Mouse (Mus musculus) hindbrain, embryonic 16.5 days (tissue): ENCODE measurements around the gene Cars2. TPM values are rescaled to one million over a fixed set of nuclear protein-coding genes. Genes with fewer than 3 reads are reported as not detected.

ENCODE experiments used
- ATAC-seq: fragments of 200-750 bp; cut with Nextera tagmentation; 2 replicates; pipeline ENCODE4 v1.8.0; 2017; ENCODE audit warnings: moderate TSS enrichment, moderate library complexity
- H3K27ac ChIP-seq: fragments of 300-500 bp; sonication (generic); 2 replicates; pipeline ENCODE4 v1.5.1; 2014; ENCODE audit warnings: low read depth, mild to moderate bottlenecking, control low read depth, low read length, moderate library complexity
- H3K27me3 ChIP-seq: fragments of 300-500 bp; sonication (generic); replicated peaks from 2 replicates; pipeline ENCODE4 v1.6.1; 2014; ENCODE audit warnings: low read length; ENCODE audit not compliant: control insufficient read depth, insufficient read depth
- H3K36me3 ChIP-seq: fragments of 300-500 bp; sonication (generic); 2 replicates; pipeline ENCODE4 v1.6.1; 2014; ENCODE audit warnings: mild to moderate bottlenecking, low read length, moderate library complexity, mixed read lengths; ENCODE audit not compliant: control insufficient read depth, insufficient read depth
- H3K4me1 ChIP-seq: fragments of 300-500 bp; sonication (generic); 2 replicates; pipeline ENCODE4 v1.6.1; 2014; ENCODE audit warnings: low read depth, low read length; ENCODE audit not compliant: control insufficient read depth, insufficient read depth
- H3K4me2 ChIP-seq: fragments of 300-500 bp; sonication (generic); 2 replicates; pipeline ENCODE4 v1.6.1; 2014; ENCODE audit warnings: mild to moderate bottlenecking, low read length, control low read depth, moderate library complexity
- H3K4me3 ChIP-seq: fragments of 300-500 bp; sonication (generic); 2 replicates; pipeline ENCODE4 v1.5.1; 2014; ENCODE audit warnings: mild to moderate bottlenecking, low read length, control low read depth, moderate library complexity
- H3K9ac ChIP-seq: fragments of 300-500 bp; sonication (generic); 2 replicates; pipeline ENCODE4 v1.6.1; 2014; ENCODE audit warnings: low read depth, mild to moderate bottlenecking, control low read depth, low read length, moderate library complexity
- H3K9me3 ChIP-seq: fragments of 300-500 bp; sonication (generic); 2 replicates; pipeline ENCODE4 v1.6.1; 2014; ENCODE audit warnings: mild to moderate bottlenecking, low read length, moderate library complexity; ENCODE audit not compliant: control insufficient read depth
- WGBS: fragments of 180-500 bp; shearing (Covaris S2); extraction: QIAGEN DNeasy Blood & Tissue Kit; methylation state at CpG from one replicate; pipeline ENCODE4 v1.1.7; 2014; 5-methylcytosine and 5-hydroxymethylcytosine counted together
- polyA plus RNA-seq: library from polyadenylated mRNA; unstranded; fragments of >200 nt; fragmentation: Nextera tagmentation; extraction: Ambion mirVana; gene quantifications from 2 replicates; pipeline ENCODE4 v1.2.1, GENCODE M21; 2015

Cars2 gene
- 25.2 and 25.5 TPM in 2 replicates for polyA plus RNA-seq

DNA sequence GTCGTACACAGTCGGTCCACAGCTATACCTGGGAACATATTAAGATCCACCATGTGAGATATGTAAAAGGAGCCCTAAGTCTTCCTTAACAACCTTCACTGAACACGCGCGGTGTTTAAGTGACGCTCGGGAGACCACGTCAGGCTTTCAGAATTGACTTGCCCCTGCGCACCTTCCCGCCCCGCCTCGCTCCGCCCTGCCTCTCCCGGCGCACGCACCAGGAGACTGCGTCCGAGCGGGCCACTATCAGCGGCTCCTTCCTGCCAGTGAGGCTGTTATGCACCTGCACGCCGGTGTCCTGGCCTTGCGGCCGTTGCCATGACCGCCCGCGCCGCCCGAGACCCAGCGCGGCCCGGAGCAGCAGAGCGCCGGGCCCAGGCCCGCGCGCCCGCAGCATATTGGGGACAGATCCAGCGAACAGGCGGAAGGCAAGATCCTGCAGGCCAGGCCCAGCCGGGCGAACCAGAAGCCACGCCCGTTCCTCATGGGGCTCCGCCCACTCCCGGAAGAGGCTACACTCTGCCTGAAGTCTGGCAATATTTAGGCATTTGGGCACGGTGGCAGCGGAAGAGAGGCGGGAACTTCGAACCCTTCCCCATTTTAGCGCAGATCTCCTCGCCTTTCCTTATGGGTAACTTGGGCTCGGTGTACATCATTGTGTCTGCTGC is at the start of gene Cars2:
TSS of gene Cars2 (minus strand) at position 503 of the 668 bp plus-strand sequence.
- under 1% methylated on average over 53 of the region's 53 CpGs for WGBS
- Histone ChIP-seq H3K27ac (peak within 1 kb of the TSS; percentile 73), H3K9me3 (no peaks in the 10 kb centered on the region)

DNA sequence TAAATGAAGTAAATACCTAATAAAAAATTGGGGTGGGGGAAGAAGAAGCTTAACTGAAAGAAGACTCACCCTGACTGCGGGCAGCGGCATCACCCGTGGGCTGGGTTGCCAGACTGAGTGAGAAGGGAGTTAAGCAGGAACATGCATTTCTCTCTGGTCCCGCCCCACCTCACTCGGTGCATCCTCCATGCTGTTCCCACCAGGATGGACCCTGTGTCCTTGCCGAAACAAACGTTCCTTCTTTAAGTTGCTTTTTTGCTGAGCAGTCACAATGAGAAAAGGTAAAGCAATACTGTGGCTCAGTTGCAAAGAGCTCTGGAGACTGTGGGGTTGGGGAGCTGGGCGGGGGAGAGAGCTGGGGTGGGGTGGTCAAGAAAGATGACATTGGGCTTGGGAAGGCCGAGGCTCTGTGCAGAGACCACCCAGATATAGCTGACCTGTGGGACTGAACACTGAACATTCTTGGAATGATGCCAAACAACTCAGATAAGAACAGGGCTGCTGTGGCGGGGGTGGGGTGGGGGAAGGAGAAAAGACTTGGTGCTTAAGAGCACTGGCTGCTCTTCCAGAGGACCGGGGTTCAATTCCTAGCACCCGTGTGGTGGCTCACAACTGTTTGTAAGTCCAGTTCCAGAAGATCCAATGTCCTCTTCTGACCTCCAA is 42.8 kb upstream of the Cars2 start:
- Histone ChIP-seq H3K9me3 (no peaks in the 10 kb centered on the region), H3K27me3 (no peaks in the 10 kb centered on the region), H3K9ac (no peak overlapping the region), H3K36me3 (no peaks in the 10 kb centered on the region), H3K4me2 (no peak overlapping the region), H3K27ac (no peak overlapping the region), H3K4me1 (no peaks in the 10 kb centered on the region), H3K4me3 (no peak overlapping the region)
- 74% methylated on average over 12 of the region's 12 CpGs for WGBS
- no peak for ATAC-seq

More for the DNA sequence above, at the start of gene Cars2:
- ATAC-seq, result peak; percentile 67
- Histone ChIP-seq H3K9ac (peak within 1 kb of the TSS; percentile 74), H3K36me3 (no peaks in the 10 kb centered on the region), H3K27me3 (no peaks in the 10 kb centered on the region), H3K4me1 (peaks cover 20% of the 10 kb centered on the region), H3K4me2 (peak within 1 kb of the TSS; percentile 56), H3K4me3 (peak within 1 kb of the TSS; percentile 52)

DNA sequence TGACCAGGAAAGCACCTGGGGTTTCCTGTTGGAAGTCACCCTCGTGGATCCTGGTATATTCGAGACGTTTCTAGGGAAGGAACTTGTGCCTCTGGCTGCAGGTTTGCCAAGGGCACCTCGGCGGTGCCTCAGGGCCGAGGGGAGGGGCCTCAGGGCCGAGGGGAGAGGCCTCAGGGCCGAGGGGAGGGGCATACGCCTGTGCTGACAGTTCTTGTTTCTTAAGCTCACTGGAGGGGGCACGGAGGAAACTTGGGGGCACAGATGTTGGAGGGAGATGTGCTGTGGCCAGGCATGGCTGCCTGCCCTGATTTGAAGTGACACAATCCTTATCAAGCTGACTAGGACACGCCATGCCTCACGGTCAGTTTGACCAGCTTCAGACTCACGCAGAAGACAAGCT is 41.7 kb upstream of the Cars2 start:
- Histone ChIP-seq H3K4me1 (no peaks in the 10 kb centered on the region), H3K4me3 (no peak overlapping the region), H3K27ac (no peak overlapping the region), H3K27me3 (no peaks in the 10 kb centered on the region), H3K9me3 (no peaks in the 10 kb centered on the region), H3K4me2 (no peak overlapping the region), H3K9ac (no peak overlapping the region), H3K36me3 (no peaks in the 10 kb centered on the region)
- ATAC-seq, result no peak
- WGBS, result 51% methylated on average over 13 of the region's 13 CpGs

DNA sequence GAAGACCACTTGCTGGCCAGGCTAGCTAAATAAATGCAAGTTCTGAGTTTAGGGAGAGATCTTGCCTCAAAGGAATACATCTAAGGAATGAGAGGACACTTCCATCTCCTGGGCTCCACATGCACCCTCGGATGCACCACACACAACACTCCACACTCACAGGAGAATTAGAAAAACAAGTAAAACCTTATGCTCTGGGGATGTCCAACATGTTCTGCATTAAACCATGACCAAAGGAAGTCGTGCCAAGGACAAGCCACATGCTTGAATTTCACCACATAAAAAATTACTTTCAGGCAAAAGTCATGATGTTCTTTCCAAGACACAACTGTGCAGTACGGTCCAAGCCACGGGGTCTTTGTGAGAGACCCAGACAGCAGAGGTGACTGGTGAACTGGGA is 41.3 kb upstream of the Cars2 start:
- no peak for ATAC-seq
- no peak overlapping the region for H3K27ac ChIP-seq
- no peaks in the 10 kb centered on the region for H3K27me3 ChIP-seq
- H3K36me3 ChIP-seq, result no peaks in the 10 kb centered on the region
- no peak overlapping the region for H3K9ac ChIP-seq
- H3K4me1 ChIP-seq, result no peaks in the 10 kb centered on the region
- no peak overlapping the region for H3K4me3 ChIP-seq
- H3K4me2 ChIP-seq, result no peak overlapping the region
- WGBS, result 81% methylated on average over 4 of the region's 4 CpGs
- H3K9me3 ChIP-seq, result no peaks in the 10 kb centered on the region

DNA sequence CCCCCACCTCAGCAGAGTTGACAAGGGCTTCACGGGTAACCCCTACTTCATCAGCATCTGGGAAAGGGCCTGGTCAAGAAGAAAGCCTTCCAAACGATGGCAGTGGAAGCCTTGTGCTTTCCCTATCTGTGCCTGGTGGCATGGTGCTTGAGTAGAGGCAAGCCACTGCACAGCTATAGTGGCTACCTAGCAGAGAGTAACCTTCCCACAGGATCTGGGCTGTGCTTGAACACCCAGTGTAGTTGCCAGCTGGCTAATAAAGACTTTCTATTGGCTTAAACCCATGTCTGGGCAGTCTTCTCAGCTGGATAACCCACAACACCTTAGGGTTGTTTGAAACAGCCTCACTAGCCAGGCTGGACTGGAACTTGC is 35.8 kb upstream of the Cars2 start:
- Histone ChIP-seq H3K36me3 (no peaks in the 10 kb centered on the region), H3K9me3 (peaks cover 7% of the 10 kb centered on the region; the same call in 1 of the 2 replicates), H3K4me3 (no peak overlapping the region), H3K9ac (no peak overlapping the region), H3K27ac (no peak overlapping the region), H3K4me1 (no peaks in the 10 kb centered on the region), H3K27me3 (no peaks in the 10 kb centered on the region), H3K4me2 (no peak overlapping the region)
- no peak for ATAC-seq
- 85% methylated on average over 2 of the region's 2 CpGs for WGBS

DNA sequence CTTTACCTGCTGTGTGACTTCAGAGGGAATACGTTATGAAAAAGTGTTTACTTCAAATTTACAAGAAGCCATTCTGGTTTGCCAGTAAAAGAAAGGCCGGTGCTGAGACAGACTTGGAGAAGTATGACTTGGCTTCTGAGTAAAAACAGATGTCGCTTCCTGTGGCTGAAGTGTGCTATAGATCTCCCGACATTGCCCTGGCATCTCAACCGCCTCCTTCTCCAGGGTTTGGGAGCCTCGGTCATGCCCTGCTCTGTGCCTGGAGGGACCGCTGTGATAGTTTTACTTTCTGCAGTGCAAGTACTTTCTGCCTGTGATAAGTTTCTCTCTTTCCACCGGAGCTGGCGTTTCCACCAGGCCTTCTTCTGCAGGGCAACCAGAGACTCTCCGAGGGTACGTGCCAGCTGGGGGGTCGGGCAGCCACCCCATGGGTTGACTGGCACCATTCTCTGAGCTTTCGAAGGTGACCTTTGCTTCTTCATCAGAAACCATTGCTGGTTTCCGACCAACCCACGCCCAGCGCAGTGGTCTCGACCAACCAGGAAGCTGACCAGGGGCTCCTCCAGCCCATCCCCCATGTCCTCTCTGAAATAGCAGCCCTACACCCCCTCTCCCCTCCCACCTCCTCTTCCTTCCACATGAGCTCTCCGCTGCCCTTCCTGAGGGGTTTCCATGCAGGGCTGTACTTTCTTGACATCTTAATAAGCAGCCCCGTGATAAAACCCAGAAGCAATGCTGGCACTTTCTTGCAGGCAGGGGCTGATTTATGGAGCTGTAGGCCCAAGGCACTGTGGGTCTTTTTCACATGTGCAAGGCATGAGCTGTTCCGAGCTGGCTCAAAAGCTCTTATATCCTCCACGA is 35.2 kb upstream of the Cars2 start:
- Histone ChIP-seq H3K9me3 (peaks cover 7% of the 10 kb centered on the region; the same call in 1 of the 2 replicates), H3K27me3 (no peaks in the 10 kb centered on the region), H3K36me3 (no peaks in the 10 kb centered on the region), H3K4me3 (no peak overlapping the region), H3K4me1 (no peaks in the 10 kb centered on the region), H3K4me2 (no peak overlapping the region), H3K9ac (no peak overlapping the region), H3K27ac (no peak overlapping the region)
- no peak for ATAC-seq
- WGBS, result 86% methylated on average over 21 of the region's 21 CpGs

DNA sequence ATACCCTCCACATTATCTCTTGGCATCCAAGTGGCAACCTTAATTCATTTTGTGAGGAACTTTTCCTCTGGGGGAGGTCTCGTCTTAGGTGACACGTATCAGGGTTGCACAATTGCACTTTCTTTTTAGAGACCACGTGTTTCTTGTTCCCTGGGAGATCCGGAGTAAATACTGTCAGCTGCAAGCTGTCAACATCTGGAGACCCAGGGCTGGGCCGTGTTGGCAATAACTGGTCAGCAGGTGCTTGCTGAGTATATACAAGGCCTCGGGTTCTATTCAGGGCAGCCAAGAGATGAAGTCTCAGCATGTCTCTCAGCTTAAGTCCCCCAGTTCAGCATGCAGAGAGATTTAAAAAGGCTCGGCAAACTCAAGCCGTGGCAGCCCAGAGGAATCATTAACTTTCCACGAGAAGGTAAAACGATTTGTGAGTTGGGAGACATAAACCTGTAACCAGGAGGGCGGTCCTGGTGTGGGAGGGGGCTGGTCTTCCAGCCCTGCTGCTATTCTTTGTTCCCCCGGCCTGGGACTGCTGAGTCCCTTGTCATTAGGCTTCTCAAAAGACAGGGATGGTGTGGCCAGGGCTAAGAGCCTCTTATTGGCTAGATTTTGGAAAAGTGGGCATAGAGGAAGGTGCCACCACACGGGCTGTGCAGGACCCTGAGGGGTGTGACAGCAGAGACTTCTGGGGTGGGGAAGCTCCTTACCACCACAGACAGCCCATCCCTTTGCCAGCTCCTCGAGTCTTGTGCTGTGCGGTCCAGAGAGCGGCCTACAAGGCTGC is 25.2 kb upstream of the Cars2 start:
- no peak overlapping the region for H3K4me3 ChIP-seq
- 59% methylated on average over 16 of the region's 16 CpGs for WGBS
- no peaks in the 10 kb centered on the region for H3K27me3 ChIP-seq
- H3K27ac ChIP-seq, result no peak overlapping the region
- no peak for ATAC-seq
- no peaks in the 10 kb centered on the region for H3K9me3 ChIP-seq
- no peak overlapping the region for H3K9ac ChIP-seq
- no peaks in the 10 kb centered on the region for H3K36me3 ChIP-seq
- H3K4me1 ChIP-seq, result no peaks in the 10 kb centered on the region
- H3K4me2 ChIP-seq, result no peak overlapping the region

DNA sequence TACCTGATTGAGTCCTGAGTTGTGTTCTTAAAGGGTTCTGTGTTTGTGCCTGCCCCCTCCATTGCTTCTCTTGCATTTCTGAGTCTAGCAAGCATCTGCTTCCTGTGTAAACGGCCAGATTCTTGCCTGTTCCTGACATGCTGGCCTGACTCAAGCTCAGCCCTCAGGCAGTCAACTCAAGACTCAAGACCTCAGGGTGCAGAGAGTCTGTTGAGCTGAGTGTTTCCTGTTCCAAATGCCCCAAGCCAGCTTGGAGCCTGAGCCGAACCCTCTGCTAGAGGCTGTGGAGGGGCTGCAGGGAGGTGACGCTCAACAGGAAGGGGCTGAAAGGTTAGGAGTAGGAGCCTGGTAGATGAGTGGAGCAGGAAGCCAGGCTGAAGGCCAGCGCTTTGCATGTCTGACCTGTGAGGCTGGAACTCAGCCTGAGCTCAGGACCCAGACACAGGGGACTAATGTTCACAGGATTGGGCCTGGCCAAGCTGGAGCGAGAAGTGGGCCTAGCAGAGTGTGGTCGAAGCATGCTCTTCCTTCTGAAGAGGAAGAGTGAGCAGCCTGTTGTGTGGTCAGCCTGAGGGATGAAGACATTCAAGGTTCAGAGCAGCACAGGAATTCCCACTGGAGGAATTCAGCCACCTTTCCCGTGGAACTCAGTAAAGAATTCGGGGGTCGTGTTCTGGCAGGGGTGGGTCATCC is 24.5 kb upstream of the Cars2 start:
- H3K4me1 ChIP-seq, result no peaks in the 10 kb centered on the region
- no peak overlapping the region for H3K4me3 ChIP-seq
- no peaks in the 10 kb centered on the region for H3K36me3 ChIP-seq
- H3K9ac ChIP-seq, result no peak overlapping the region
- 82% methylated on average over 9 of the region's 9 CpGs for WGBS
- H3K27me3 ChIP-seq, result no peaks in the 10 kb centered on the region
- ATAC-seq, result no peak
- no peaks in the 10 kb centered on the region for H3K9me3 ChIP-seq
- no peak overlapping the region for H3K27ac ChIP-seq
- no peak overlapping the region for H3K4me2 ChIP-seq
